Mouse (Mus musculus) brain, adult 2 months (tissue): Measurements from ENCODE around the gene Serpini2.
"Not testable (repeated sequence)": the region's sequence is repeated elsewhere in the genome, so short reads cannot be mapped to it uniquely, and the experiment has no call there.

ENCODE experiments used
- DNase-seq: peaks from one replicate; pipeline ENCODE4 v3.0.0; 2011; ENCODE audit warnings: low read depth, low spot score

Serpini2 gene

DNA sequence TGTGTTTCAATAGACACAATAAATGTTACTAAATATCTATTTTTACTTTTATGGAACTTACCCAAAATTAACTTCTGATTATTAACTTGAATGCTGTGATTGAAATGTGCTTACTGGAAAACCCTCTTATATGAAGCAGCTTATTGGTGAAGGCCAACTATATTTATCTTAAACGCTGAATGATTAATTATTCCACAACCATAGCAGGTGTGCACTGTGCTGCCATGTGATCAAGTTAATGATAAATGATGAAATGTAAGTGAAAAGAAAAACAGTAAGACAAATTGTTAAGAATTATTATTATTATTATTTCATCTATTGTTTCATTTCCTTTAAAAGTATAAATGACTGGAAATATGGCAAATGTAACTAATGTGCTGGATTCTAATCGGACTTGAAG, at the start of gene Serpini2:
Gene Serpini2 (minus strand): TSS at position 101 of the 400 bp plus-strand sequence.
- DNase-seq, result no peak

DNA sequence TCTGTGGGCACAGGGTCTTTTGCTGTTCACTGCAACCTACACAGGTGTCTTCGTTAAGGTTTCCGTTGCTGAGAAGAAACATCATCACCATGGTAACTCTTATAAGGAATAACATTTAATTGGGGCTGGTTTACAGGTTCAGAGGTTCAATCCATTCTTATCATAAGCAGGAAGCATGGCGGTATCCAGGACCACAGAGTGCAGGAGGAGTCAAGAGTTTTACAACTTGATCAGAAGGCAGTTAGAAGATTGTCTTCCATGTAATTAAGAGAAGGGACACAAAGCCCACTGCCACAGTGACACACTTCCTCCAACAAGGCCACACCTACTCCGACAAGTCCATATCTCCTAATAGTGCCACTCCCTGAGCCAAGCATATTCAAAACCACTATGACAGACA, 39.0 kb upstream of the Serpini2 start:
- DNase-seq, result no peak

DNA sequence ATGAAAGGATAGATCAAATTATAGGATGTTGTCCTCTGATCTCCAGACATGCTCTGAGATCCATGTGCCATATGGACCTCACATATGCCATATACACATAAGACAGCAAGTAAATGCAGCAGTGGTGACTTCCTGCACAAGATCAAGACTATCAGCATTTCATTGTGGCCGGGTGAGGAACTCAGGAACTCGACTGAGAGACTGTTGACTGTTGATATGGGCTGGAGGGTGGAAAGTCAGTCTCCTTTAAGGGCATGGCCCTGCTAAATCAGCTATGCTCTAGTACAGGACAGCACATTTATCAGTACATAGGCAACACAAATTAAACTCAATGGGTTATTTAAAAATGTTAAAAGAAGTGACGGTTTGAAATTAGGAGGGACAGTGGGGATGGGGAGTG, 38.4 kb upstream of the Serpini2 start:
- no peak for DNase-seq

DNA sequence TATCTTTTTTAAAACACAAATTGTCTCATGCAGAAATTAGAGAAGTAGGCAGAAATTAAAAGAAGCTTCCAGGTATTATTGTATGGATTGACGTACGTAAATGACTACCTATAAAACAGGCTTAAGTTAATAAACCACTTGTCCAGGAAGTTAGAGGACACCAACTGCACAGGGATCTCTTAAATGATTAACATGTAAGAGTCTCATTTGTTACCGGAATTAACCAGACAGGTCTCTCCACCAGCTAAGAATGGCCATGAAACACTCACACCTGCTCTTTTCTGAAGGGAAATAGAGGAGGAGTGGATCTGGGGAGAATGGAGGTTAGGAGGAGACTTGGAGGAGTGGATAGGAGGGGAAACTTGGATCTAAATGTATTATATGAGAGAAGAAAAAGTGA, 35.7 kb upstream of the Serpini2 start:
- no peak for DNase-seq

DNA sequence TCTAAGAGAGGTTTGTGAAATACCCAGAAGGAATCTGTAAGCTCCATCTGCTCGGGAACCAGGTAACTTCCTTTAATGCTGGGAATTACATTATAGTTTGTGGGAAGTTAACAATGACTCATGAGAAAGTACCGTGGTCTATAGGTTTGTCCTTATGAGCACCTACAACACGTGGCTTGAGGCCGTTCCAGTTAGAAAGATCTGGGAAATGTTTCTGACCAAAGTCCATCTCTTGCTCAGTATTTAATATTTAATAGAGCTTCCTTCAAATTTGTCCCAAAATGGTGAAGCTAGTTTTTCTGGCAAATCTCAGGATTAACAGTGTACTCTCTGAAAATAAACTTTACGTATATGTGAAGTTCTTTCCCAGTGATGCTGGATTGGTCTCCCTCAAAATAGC, 34.7 kb upstream of the Serpini2 start:
- DNase-seq, result no peak

DNA sequence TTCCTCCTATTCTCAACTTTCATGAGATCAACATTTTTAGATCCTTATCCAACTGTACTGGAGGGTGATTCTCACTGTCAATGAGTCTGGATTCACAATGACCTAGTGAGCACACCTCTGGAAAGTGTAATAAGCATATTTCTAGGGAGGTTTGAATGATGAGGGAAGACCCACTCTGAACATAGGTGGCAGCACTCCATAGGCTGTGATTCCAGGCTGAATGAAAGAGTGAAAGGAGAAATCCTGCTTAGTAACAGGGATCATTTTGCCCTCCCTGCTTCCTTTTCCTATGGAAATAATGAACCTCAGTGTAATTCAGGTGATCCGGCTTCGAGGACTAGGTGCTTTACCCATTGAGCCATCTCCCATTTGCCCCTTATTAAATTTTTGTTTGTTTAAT, 31.2 kb upstream of the Serpini2 start:
- DNase-seq, result no peak

DNA sequence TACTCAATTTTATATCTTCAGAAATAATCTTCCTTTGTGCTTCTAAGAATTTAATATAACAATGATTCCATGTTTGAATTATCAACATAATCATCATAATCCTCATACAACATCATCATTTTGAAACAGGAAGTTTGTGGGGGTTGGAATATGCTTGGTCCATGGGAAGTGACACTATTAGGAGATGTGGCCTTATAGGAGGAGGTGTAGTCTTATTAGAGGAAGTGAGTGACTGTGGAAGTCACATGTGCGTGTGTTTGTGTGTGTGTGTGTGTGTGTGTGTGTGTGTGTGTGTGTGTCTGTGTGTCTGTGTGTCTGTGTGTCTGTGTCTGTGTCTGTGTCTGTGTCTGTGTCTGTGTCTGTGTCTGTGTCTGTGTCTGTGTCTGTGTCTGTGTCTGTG, 29.6 kb upstream of the Serpini2 start:
- DNase-seq, result not testable (repeated sequence)

DNA sequence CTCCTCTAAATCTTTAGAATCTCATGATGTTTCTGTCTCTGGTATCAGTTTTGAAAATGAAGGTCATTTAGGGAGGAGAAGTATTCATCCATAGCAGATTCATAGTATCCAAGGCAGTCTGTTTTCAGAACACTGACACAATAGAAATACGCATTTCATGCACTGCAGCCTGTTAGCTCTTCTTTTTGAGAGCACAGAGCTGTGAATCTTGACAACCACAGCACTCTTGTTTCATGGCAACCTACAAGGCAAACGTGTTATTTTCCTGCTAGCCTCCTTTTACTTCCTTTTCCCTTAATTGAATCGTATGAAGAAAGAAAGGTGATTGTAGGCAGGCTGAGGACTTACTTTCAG, 27.9 kb upstream of the Serpini2 start:
- DNase-seq, result peak; percentile 42

DNA sequence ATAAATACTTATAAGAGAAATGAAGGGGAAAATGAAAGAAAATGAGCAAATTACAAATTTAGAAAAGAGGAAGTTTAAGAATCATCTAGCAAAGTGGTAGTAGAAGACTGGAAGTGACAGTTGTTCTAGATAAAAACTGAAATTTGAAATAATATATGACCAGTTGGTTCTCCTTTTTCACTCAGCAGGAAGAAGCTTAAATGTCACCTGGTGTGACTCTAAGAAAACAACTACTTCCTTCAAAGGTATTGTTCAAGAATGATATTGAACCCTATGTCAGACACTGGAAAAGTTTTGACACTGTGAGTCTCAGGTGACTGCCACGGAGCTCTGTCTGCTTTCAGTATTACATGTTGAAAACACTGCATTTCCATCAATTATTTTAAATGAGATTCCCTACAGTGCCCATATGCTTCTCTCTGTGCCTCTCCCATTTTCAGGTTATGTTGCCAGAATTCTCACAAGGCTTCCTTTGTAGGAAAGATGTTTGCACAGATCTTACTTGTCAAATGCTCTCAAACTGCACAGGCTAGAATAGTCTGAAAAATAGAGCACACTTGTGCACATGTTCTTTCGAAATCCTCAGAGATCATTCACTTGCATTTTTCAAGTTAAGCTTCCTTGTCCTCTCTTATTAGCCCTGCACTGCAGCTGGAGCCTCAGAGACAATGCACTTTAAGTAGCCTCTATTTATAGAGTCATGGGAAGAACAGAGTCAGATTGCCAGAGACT, 27.3 kb upstream of the Serpini2 start:
- peak; percentile 66 for DNase-seq

DNA sequence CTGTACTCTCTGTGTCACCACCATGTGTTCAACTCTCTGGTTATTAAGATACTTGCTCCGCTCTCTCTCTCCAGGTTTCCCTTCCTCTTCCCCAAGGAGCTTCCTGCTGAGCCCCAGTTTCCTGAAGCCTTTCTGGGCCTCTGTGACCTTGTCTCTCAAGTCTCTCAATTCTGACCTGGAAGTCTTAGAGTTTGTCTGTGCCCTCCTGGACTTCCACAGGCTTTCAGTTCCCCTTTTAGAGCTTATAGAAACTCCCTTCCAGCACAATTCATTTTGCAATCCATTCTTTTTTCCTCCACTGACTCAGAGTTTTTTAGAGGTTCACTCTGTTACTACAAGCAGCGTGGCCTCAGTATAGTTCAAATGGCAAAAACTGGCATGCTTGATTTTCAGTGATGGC, 23.4 kb upstream of the Serpini2 start:
- no peak for DNase-seq

DNA sequence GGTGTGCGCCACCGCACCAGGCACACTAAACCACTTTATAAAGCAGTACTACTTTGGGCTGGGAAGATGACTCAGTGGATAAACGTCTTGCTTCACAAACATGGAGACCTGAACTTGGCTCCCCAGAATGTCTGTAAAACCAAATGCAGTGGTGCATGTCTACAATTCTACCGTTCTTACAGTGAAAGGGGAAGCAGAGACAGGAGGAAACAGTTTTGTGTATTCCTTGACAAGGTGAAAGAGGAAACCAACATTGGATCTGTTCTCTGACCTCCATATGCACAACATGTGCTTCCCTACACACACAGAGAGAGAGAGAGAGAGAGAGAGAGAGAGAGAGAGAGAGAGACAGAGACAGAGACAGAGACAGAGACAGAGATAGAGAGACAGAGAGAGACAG, 7.6 kb upstream of the Serpini2 start:
- no peak for DNase-seq

DNA sequence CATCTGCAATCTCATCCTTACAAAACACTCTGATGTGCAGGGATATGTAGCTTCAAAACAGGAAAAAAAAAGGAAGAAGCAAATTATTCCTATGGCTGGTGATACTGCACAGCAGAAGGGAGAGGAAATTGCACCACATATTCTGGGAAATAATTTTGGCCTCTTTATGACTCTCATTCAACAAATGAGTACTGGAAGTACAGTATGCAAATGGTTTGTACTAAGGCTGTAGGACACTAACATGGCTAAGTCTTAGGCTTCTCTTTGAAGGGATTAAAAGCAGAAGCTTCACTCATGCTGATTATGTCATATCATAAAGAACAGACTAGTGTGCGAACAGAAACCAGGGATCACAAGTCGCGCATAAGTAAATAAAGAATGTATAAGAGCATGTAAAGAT, 6.6 kb upstream of the Serpini2 start:
- DNase-seq, result no peak

DNA sequence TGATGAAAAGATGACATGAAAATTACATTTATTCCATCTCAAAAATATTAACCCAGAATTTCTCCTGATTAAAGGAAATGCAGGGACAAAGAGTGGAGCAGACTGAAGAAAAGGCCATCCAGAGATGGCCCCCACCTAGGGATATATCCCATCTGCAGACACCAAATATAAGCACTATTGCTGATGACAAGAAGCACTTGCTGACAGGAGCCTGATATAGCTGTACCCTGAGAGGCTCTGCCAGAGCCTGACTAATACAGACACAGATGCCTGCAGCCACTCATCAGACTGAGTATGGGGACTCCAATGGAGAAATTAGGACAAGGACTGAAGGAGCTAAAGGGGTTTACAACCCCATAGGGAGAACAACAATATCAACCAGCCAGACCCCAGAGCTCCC, 5.2 kb upstream of the Serpini2 start:
- no peak for DNase-seq

DNA sequence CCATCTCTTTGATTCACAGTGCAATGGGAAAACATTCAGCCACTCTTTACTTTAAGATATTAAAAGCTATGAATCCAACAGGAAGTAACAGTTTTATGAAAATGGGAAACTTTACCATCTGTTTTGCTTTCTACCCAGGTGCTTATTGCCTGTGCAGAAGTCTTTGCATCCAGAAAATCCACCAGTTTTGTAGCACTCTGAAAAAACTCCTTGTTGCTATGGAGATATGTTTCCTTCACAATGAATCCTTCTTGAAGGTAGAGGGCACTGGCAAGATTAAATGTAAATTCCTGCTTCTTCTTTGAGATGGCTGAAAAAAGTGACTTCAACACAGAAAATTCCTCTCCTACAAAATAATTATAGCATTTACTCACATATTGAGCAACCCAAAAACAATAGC, 10.5 kb downstream of the Serpini2 start:
- DNase-seq, result peak; percentile 74

DNA sequence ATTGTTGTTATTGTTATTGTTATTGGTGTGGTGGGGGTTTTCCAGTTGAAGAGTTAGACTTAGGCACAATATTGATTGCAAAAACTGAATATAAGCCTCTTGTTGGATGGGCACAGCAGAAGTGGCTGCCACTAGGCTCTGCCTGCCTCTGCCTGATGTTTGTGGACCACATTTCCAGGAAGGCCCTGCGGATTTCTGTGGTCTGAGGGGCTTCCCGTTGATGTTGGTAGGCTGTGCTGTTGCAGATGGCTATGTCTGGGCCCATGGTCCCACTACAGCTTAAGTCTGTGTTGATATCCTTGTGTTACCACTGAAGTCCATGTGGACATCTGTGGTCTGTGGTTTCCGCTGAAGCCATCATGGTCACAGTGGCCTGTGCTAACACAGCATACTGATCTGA, 50.2 kb downstream of the Serpini2 start:
- DNase-seq, result no peak

DNA sequence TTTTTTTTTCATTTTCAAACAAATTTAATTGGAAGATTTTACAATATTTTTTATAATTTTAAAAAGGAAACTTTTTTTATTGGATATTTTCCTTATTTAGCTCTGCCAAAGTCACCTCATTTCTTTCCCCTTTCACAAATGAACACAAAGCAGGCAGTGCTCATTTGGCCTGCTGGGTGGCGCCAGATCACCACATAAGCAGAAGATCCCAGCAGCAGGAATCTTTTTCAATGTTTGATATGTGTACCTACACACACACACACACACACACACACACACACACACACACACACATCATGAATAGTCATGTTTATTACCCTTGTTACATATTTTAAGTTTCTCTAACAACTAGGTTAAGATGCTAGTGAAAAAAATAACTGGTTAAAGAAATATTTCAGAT, 50.7 kb downstream of the Serpini2 start:
- peak; percentile 74 for DNase-seq

DNA sequence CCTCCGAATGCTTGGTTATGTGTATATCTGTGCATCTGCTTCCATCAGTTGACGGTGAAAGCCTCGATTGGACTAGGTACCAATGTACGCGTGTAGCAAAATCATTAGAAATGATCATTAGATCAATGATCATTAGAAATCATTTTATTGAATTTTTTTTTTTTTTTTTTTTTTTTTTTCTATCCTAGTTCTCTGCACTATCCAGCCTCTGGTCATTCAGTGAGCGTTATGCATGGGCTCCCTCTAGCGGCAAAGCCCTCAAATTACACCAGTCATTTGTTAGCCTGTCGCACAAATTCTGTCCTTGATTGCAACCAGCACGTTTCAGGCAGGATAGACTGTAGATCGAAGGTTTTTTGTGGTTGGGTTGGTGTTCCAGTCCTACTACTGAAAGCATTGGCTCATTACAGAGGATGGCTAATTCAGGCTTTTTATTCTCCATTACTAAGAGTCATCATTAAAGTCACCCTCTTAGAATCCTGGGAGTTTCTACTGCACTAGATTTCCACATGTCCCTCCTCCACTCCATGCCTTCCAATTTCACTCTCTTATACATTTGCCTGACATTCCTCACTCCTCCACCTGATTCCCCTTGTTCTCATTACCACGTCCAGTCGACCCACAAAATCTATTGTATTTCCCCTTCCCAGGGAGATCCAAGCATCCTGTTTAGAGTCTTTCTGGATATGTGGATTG, 66.9 kb downstream of the Serpini2 start:
- DNase-seq, result peak; percentile 68
